Mouse (Mus musculus): ENCODE measurements around the gene Tuft1.

GRCm38 (mm10) chr3:94591066-94591465 lies 67.6 kb downstream of the Tuft1 start:
- TF ChIP-seq CTCF (IDR thresholded peaks at IDR 0.05; ENCODE audit: insufficient read depth, low read depth, low read length) (no peak), POLR2A (IDR thresholded peaks at IDR 0.05; ENCODE audit: insufficient read depth, low read depth, low read length) (no peak)

Data from olfactory bulb, adult 2 months (tissue).